ENCODE assay signal across 24 mouse cellular contexts in genomic region chr2:58380020-58380419, GRCm38 (mm10). TPM values are rescaled to one million over a fixed set of nuclear protein-coding genes. Genes with fewer than 3 reads are reported as not detected.
A peak's percentile ranks its signal among the peaks of the same experiment; 100 is the strongest.
DNase-seq lines count a peak whose midpoint lies in the region; ATAC-seq lines count a peak whose summit lies in the region.
"Had no signal": no experiment of that assay in that cellular context is flagged by ENCODE, and none has a peak within 500 bp of the region (broad histone marks: within the 10 kb centered on the region; RNA-seq: fewer than 3 reads in every experiment).

No protein-coding gene starts in this region.

- H3K9ac ChIP-seq in forebrain, embryonic 14.5 days (ENCODE audit: low read length), result no peak overlapping the region
- H3K9ac ChIP-seq in forebrain, embryonic 12.5 days, result no peak overlapping the region
- H3K9ac ChIP-seq: embryonic facial prominence, embryonic 15.5 days had no signal

- no peaks in the 10 kb centered on the region for H3K36me3 ChIP-seq in forebrain, embryonic 14.5 days (ENCODE audit: control insufficient read depth, insufficient read depth, low read length)
- H3K36me3 ChIP-seq in forebrain, embryonic 12.5 days (replicated peaks), result no peaks in the 10 kb centered on the region
- H3K36me3 ChIP-seq: embryonic facial prominence, embryonic 15.5 days; heart, embryonic 10.5 days had no signal

- DNase-seq in forebrain, embryonic 14.5 days (ENCODE audit: low spot score), result peak; percentile 44
- DNase-seq in gastrocnemius, postnatal 14 days, result peak; percentile 5
- DNase-seq in gastrocnemius, postnatal 25 days, result no peak
- peak; percentile 5 for DNase-seq in layer of hippocampus, adult 9-11 months
- no peak for DNase-seq in layer of hippocampus, adult 11-12 months (ENCODE audit: low spot score)
- DNase-seq: adrenal gland, postnatal 14 days; cerebellum, adult 18-20 months; embryo, embryonic 11 days; gastrocnemius, postnatal 36 days; heart, adult 18-20 months; heart, postnatal 10 days; kidney, adult 11 months; kidney, adult 9 months had no signal

- intact Hi-C loops in gastrocnemius, postnatal 14 days (cut with DNase I; ENCODE audit: low total_unique reads), result no loop called here

- peak overlapping the region; percentile 46; the same call in 1 of the 2 replicates for H3K27ac ChIP-seq in forebrain, embryonic 14.5 days (ENCODE audit: low read depth, low read length)
- H3K27ac ChIP-seq in forebrain, embryonic 12.5 days, result no peak overlapping the region
- H3K27ac ChIP-seq: embryonic facial prominence, embryonic 15.5 days; heart, embryonic 10.5 days had no signal

- no peaks in the 10 kb centered on the region for H3K9me3 ChIP-seq in forebrain, embryonic 14.5 days (replicated peaks; ENCODE audit: control insufficient read depth, low read length)
- no peaks in the 10 kb centered on the region for H3K9me3 ChIP-seq in forebrain, embryonic 12.5 days
- H3K9me3 ChIP-seq: embryonic facial prominence, embryonic 15.5 days; heart, embryonic 10.5 days had no signal

- ATAC-seq in forebrain, embryonic 14.5 days, result peak; percentile 47; the same call in 1 of the 2 replicates
- no peak for ATAC-seq in forebrain, embryonic 12.5 days (ENCODE audit: low FRiP score)
- ATAC-seq: activated CD4-positive, CD25-positive, alpha-beta regulatory T cell, adult 4 months; hindbrain, embryonic 16.5 days; Patski had no signal

- H3K27me3 ChIP-seq in forebrain, embryonic 14.5 days (replicated peaks; ENCODE audit: control insufficient read depth, insufficient read depth, low read length), result no peaks in the 10 kb centered on the region
- no peaks in the 10 kb centered on the region for H3K27me3 ChIP-seq in forebrain, embryonic 12.5 days
- H3K27me3 ChIP-seq: CH12.LX; embryonic facial prominence, embryonic 15.5 days had no signal

- peaks cover 8% of the 10 kb centered on the region for H3K4me1 ChIP-seq in forebrain, embryonic 14.5 days (ENCODE audit: control insufficient read depth, insufficient read depth, low read length)
- H3K4me1 ChIP-seq in forebrain, embryonic 12.5 days, result 0 out of 2 replicates have a peak, but pooled peaks cover 6% of the 10 kb centered on the region
- H3K4me1 ChIP-seq: embryonic facial prominence, embryonic 15.5 days; heart, embryonic 10.5 days had no signal

- no peak overlapping the region for H3K4me2 ChIP-seq in forebrain, embryonic 14.5 days (ENCODE audit: low read length)
- no peak overlapping the region for H3K4me2 ChIP-seq in forebrain, embryonic 12.5 days
- H3K4me2 ChIP-seq: embryonic facial prominence, embryonic 15.5 days had no signal

- whole genome bisulfite sequencing in forebrain, embryonic 14.5 days, result 44% methylated on average over 5 of the region's 5 CpGs
- 79% methylated on average over 5 of the region's 5 CpGs for WGBS in forebrain, embryonic 12.5 days

- no peak overlapping the region for H3K4me3 ChIP-seq in forebrain, embryonic 14.5 days (ENCODE audit: low read depth, low read length)
- H3K4me3 ChIP-seq in forebrain, embryonic 12.5 days (replicated peaks), result no peak overlapping the region
- H3K4me3 ChIP-seq: embryonic facial prominence, embryonic 15.5 days; erythroblast, embryonic 14.5 days; heart, embryonic 10.5 days had no signal

RNA-seq across cellular contexts. Expression of gene Acvr1c, which starts 22.3 kb away (rescaled TPM):
- 1.1 and 1.2 TPM in 2 replicates for polyA plus RNA-seq in forebrain, embryonic 14.5 days (2014; fragmentation: Nextera tagmentation; extraction: Ambion mirVana)
- 0.23 and 1.1 TPM in 2 replicates for polyA plus RNA-seq in forebrain, embryonic 12.5 days (2016; fragmentation: Nextera tagmentation; extraction: Ambion mirVana)
- under 1 TPM; 0.04 to 0.94 TPM for total RNA-seq in gastrocnemius, postnatal 14 days (2021)
- 1 to 10 TPM in 1 of 2 experiments, under 1 TPM in 1; 0.08 to 4.2 TPM for total RNA-seq in gastrocnemius, postnatal 25 days (2021)
- total RNA-seq: common myeloid progenitor, adult 5-6 weeks; hematopoietic stem cell, adult 5-6 weeks had no signal
- polyA plus RNA-seq: embryonic facial prominence, embryonic 11.5 days; erythroblast, embryonic 14.5 days; Patski had no signal

Comparison
In these comparisons a context has a peak if more than half of its experiments do, and no peak if none do; other contexts are left out.
1. DNase-seq: peak in forebrain, embryonic 14.5 days (single experiment), gastrocnemius, postnatal 14 days (single experiment) and layer of hippocampus, adult 9-11 months (single experiment); none in gastrocnemius, postnatal 25 days (single experiment) and layer of hippocampus, adult 11-12 months (single experiment).